Mouse (Mus musculus) ES-E14 (cell line): Measurements from ENCODE around the gene Rpgrip1l. TPM values are rescaled to one million over a fixed set of nuclear protein-coding genes. Genes with fewer than 3 reads are reported as not detected.
A peak's percentile ranks its signal among the peaks of the same experiment; 100 is the strongest.

Experiments used
- DNase-seq: peaks from one replicate; pipeline ENCODE4 v3.0.0-alpha.2; 2013; ENCODE audit warnings: low read depth, low spot score
- H3K27ac ChIP-seq: 2 replicates; pipeline ENCODE4 v1.5.1; 2012; ENCODE audit warnings: low read depth, mild to moderate bottlenecking, low read length, moderate library complexity, mixed read lengths; ENCODE audit not compliant: poor library complexity, insufficient read depth, severe bottlenecking
- H3K36me3 ChIP-seq: 2 replicates; pipeline ENCODE4 v1.6.1; 2012; ENCODE audit warnings: mild to moderate bottlenecking, low read length, moderate library complexity, mixed read lengths; ENCODE audit not compliant: control insufficient read depth, poor library complexity, insufficient read depth, severe bottlenecking
- H3K4me1 ChIP-seq, 2 experiments: fragments of 150-350 bp in 1 of 2; sonication (generic) in 1 of 2; 2 replicates each; pipeline ENCODE4 v1.6.1; 2012; ENCODE audit warnings: low read length in 2 of 2, mild to moderate bottlenecking in 1 of 2, mixed read lengths in 1 of 2; ENCODE audit not compliant: control insufficient read depth in 2 of 2, insufficient read depth in 2 of 2, poor library complexity in 1 of 2
- H3K4me3 ChIP-seq, 2 experiments: fragments of 150-350 bp in 1 of 2; sonication (generic) in 1 of 2; 2 replicates each; pipeline ENCODE4 v1.5.1; 2012; ENCODE audit warnings: low read length in 2 of 2, low read depth in 1 of 2, mild to moderate bottlenecking in 1 of 2, mixed read lengths in 1 of 2; ENCODE audit not compliant: insufficient read depth in 1 of 2, poor library complexity in 1 of 2, severe bottlenecking in 1 of 2
- H3K9ac ChIP-seq: 2 replicates; pipeline ENCODE4 v1.6.1; 2012; ENCODE audit warnings: low read depth, mild to moderate bottlenecking, low read length, mixed read lengths; ENCODE audit not compliant: poor library complexity, insufficient read depth, severe bottlenecking
- H3K9me3 ChIP-seq: fragments of 150-350 bp; sonication (generic); 2 replicates; pipeline ENCODE4 v1.6.1; 2012; ENCODE audit warnings: low read depth, mild to moderate bottlenecking, low read length; ENCODE audit not compliant: control insufficient read depth, insufficient read depth
- CHD2 ChIP-seq: IDR thresholded peaks from 2 replicates; pipeline ENCODE4 v1.6.1; 2014; ENCODE audit warnings: mild to moderate bottlenecking, low read depth, low read length, inconsistent platforms
- HCFC1 ChIP-seq: IDR thresholded peaks from 2 replicates; pipeline ENCODE4 v1.6.1; 2012; ENCODE audit warnings: low read length, inconsistent platforms, borderline replicate concordance; ENCODE audit not compliant: insufficient read depth
- MAFK ChIP-seq: IDR thresholded peaks from 2 replicates; pipeline ENCODE4 v1.6.1; 2014; ENCODE audit warnings: mild to moderate bottlenecking, low read depth, low read length, inconsistent platforms; ENCODE audit not compliant: insufficient read depth
- ZC3H11A ChIP-seq: IDR thresholded peaks from 2 replicates; pipeline ENCODE4 v1.6.1; 2012; ENCODE audit warnings: low read depth, mild to moderate bottlenecking, inconsistent platforms, low read length, borderline replicate concordance
- ZNF384 ChIP-seq: IDR thresholded peaks from 2 replicates; pipeline ENCODE4 v1.6.1; 2012; ENCODE audit warnings: low read depth, low read length, inconsistent platforms
- in situ Hi-C, 2 experiments: fragments of 600-800 bp; cut with MboI; formaldehyde crosslinking; loops; one replicate each; pipeline ENCODE4 v1.15.1; 2025; ENCODE audit warnings: low sequenced_read_pairs in 2 of 2, inconsistent platforms in 1 of 2; ENCODE audit not compliant: unreplicated experiment in 2 of 2
- total RNA-seq: library from RNA; depleted of rRNA; stranded (reverse); fragments of 300-350 nt; gene quantifications from 2 replicates; pipeline ENCODE4 v1.2.3, GENCODE M21; 2012

The Rpgrip1l gene
- total RNA-seq, 1 experiment: 2.7 TPM

DNA sequence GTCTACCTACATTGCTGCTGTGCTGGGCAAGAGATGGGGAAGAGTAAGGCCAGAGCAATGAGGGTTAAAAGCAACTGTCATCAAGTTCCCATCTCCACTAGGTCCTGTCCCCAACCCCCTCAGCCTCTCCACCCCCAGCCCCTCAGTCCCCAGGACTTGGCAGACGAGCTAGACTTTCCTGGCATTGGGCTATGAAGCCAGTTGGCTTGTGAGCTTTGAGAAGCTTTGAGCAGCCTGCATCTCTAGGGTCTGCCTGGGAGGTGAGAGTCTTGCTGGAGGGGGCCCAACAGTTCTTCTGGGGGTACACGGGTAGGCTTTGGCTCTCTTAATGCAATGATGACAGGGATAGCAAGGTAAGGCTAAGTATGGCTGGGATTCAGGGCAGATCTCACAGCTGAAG lies 119.0 kb downstream of the Rpgrip1l start:
- H3K36me3 ChIP-seq: no peaks in the 10 kb centered on the region

DNA sequence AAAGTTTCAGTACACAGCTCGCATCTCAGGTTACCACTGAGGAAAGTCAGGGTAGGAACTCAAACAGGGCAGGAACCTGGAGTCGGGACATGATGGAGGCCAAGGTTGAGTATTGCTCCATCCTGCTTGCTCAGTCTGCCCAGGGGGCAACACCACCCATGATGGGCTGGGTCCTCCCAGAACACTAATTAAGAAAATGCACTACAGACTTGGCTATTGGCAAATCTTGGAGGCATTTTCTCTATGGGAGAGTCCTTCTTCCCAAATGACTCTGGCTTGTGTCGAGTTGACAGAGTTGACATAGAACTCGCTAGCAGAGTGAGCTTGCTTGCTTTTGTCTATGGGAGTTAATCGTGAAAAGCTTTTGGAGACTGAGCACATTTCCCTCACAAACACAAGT lies 120.1 kb downstream of the Rpgrip1l start:
- H3K4me3 ChIP-seq: no peak overlapping the region
- TF ChIP-seq CHD2: no peak
- no peak for TF ChIP-seq ZC3H11A
- TF ChIP-seq HCFC1: no peak
- TF ChIP-seq MAFK: no peak
- TF ChIP-seq ZNF384: no peak
- no peak overlapping the region for H3K27ac ChIP-seq
- H3K9me3 ChIP-seq: no peaks in the 10 kb centered on the region
- no peak overlapping the region for H3K9ac ChIP-seq
- in situ Hi-C loops: no loop called here
- no peaks in the 10 kb centered on the region for H3K4me1 ChIP-seq
- H3K36me3 ChIP-seq: no peaks in the 10 kb centered on the region
- DNase-seq: no peak

More for the DNA sequence above, 119.0 kb downstream of the Rpgrip1l start:
- no peak overlapping the region for H3K9ac ChIP-seq
- no peaks in the 10 kb centered on the region for H3K4me1 ChIP-seq
- no peaks in the 10 kb centered on the region for H3K9me3 ChIP-seq
- no peak for DNase-seq
- in situ Hi-C loops: no loop called here
- H3K27ac ChIP-seq: no peak overlapping the region
- TF ChIP-seq CHD2 (no peak), ZC3H11A (no peak), ZNF384 (no peak), MAFK (no peak), HCFC1 (no peak)
- H3K4me3 ChIP-seq: no peak overlapping the region

GRCm38 (mm10) chr8:91190816-91191340 lies 122.2 kb downstream of the Rpgrip1l start:
- Histone ChIP-seq H3K9me3 (no peaks in the 10 kb centered on the region), H3K4me1 (no peaks in the 10 kb centered on the region), H3K4me3 (no peak overlapping the region), H3K27ac (no peak overlapping the region), H3K36me3 (no peaks in the 10 kb centered on the region), H3K9ac (no peak overlapping the region)
- DNase-seq: no peak
- TF ChIP-seq MAFK: no peak
- peak; percentile 42; the same call in 1 of the 2 replicates for TF ChIP-seq ZC3H11A
- TF ChIP-seq HCFC1: no peak
- in situ Hi-C loops: no loop called here

- DNase-seq: no peak
Observed at GRCm38 (mm10) chr8:91188152-91188551, 124.9 kb downstream of the Rpgrip1l start.

DNA sequence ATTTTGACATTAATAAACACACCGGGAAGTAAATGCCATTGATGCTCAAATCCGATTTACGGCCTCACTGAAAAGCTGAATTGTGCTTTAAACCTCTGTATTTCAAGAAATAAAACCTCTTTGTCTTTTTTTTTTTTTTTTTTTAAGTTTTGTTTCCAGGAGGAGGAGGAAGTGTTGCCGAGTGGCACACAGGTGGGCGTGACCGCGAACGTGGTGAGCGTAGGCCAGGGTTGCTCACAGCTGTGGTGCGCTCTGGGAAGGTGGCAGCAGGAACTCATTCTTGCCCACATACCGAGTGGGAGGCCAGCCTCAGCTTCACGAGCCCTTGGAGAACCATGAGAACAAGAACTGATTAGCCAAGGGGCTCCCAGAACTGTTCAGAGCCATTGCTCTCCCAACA lies 126.7 kb downstream of the Rpgrip1l start:
- in situ Hi-C loops: no loop called here
- no peak for DNase-seq
- no peaks in the 10 kb centered on the region for H3K4me1 ChIP-seq
- no peak overlapping the region for H3K4me3 ChIP-seq
- H3K36me3 ChIP-seq: no peaks in the 10 kb centered on the region
- TF ChIP-seq ZC3H11A: no peak
- TF ChIP-seq ZNF384: peak; percentile 53; the same call in 1 of the 2 replicates
- H3K9me3 ChIP-seq: no peaks in the 10 kb centered on the region
- H3K9ac ChIP-seq: no peak overlapping the region
- no peak overlapping the region for H3K27ac ChIP-seq

More at GRCm38 (mm10) chr8:91188152-91188551, 124.9 kb downstream of the Rpgrip1l start:
- no peak overlapping the region for H3K4me3 ChIP-seq
- TF ChIP-seq HCFC1: no peak
- TF ChIP-seq CHD2: no peak
- TF ChIP-seq ZC3H11A: no peak
- TF ChIP-seq ZNF384: no peak
- no peak for TF ChIP-seq MAFK
- no peaks in the 10 kb centered on the region for H3K4me1 ChIP-seq
- in situ Hi-C loops: no loop called here
- no peak overlapping the region for H3K9ac ChIP-seq
- no peak overlapping the region for H3K27ac ChIP-seq
- H3K9me3 ChIP-seq: no peaks in the 10 kb centered on the region
- H3K36me3 ChIP-seq: no peaks in the 10 kb centered on the region
